Mouse (Mus musculus) cerebellum, adult 2 months (tissue): ENCODE measurements around the gene Lct.

Source experiments
- CTCF ChIP-seq: fragments of 200-500 bp; IDR thresholded peaks from 2 replicates; pipeline ENCODE4 v1.5.1; 2011; ENCODE audit warnings: low read depth, mild to moderate bottlenecking, control low read depth, low read length, moderate library complexity, borderline replicate concordance; ENCODE audit not compliant: insufficient read depth
- POLR2A ChIP-seq: fragments of 200-500 bp; IDR thresholded peaks from 2 replicates; pipeline ENCODE4 v1.6.1; 2011; ENCODE audit warnings: low read length, control low read depth, borderline replicate concordance; ENCODE audit not compliant: insufficient read depth

GRCm38 (mm10) chr1:128303900-128304299, 24.2 kb downstream of the Lct start:
- TF ChIP-seq CTCF: no peak
- TF ChIP-seq POLR2A: no peak
